Mouse (Mus musculus) forebrain, embryonic 16.5 days (tissue): ENCODE data around the gene Zfhx3. TPM values are rescaled to one million over a fixed set of nuclear protein-coding genes. Genes with fewer than 3 reads are reported as not detected.
A peak's percentile ranks its signal among the peaks of the same experiment; 100 is the strongest.

ENCODE experiments used
- ATAC-seq: fragments of 200-750 bp; cut with Nextera tagmentation; 2 replicates; pipeline ENCODE4 v1.8.0; 2017; ENCODE audit warnings: mild to moderate bottlenecking, moderate library complexity
- H3K27ac ChIP-seq: fragments of 300-500 bp; sonication (generic); 2 replicates; pipeline ENCODE4 v1.5.1; 2014; ENCODE audit warnings: low read length, control low read depth
- H3K27me3 ChIP-seq: fragments of 300-500 bp; sonication (generic); replicated peaks from 2 replicates; pipeline ENCODE4 v1.6.1; 2014; ENCODE audit warnings: low read length; ENCODE audit not compliant: control insufficient read depth, insufficient read depth
- H3K36me3 ChIP-seq: fragments of 300-500 bp; sonication (generic); 2 replicates; pipeline ENCODE4 v1.6.1; 2014; ENCODE audit not compliant: control insufficient read depth, insufficient read depth
- H3K4me1 ChIP-seq: fragments of 300-500 bp; sonication (generic); replicated peaks from 2 replicates; pipeline ENCODE4 v1.6.1; 2014; ENCODE audit warnings: low read length; ENCODE audit not compliant: control insufficient read depth, insufficient read depth
- H3K4me2 ChIP-seq: fragments of 300-500 bp; sonication (generic); 2 replicates; pipeline ENCODE4 v1.6.1; 2014; ENCODE audit warnings: mild to moderate bottlenecking, low read length, control low read depth
- H3K4me3 ChIP-seq: fragments of 300-500 bp; sonication (generic); replicated peaks from 2 replicates; pipeline ENCODE4 v1.5.1; 2014; ENCODE audit warnings: mild to moderate bottlenecking, low read length, control low read depth
- H3K9ac ChIP-seq: fragments of 300-500 bp; sonication (generic); replicated peaks from 2 replicates; pipeline ENCODE4 v1.6.1; 2014; ENCODE audit warnings: low read depth, low read length, control low read depth
- H3K9me3 ChIP-seq: fragments of 300-500 bp; sonication (generic); 2 replicates; pipeline ENCODE4 v1.6.1; 2016; ENCODE audit warnings: low read length; ENCODE audit not compliant: control insufficient read depth
- WGBS: fragments of 180-500 bp; shearing (Covaris S2); extraction: QIAGEN DNeasy Blood & Tissue Kit; methylation state at CpG from one replicate; pipeline ENCODE4 v1.1.7; 2014; 5-methylcytosine and 5-hydroxymethylcytosine counted together
- polyA plus RNA-seq: library from polyadenylated mRNA; unstranded; fragments of >200 nt; fragmentation: Nextera tagmentation; extraction: Ambion mirVana; gene quantifications from 2 replicates; pipeline ENCODE4 v1.2.1, GENCODE M21; 2015

Gene Zfhx3
- polyA plus RNA-seq, 1 experiment from 2014 or later = 14.6 TPM

DNA sequence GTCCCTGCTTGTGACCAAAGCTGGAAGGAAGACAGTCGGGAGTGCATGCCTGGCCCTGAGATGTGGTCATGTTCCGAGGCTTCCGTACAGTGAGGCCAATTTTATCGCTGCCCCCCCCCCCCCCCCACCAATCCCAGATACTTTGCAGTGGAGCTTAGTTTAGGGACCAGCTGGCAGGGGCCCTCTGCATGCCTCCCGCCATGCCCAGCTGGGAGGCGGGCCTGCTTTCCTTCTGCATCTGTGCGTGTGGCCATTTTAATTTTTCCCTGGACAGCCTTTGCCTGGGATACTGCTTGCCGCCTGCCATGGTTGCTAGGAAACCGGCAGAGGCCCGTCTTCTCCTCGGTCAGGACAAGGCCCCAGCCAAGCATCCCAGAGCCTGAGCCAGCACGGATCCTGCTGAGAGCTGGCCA, 886.9 kb downstream of the Zfhx3 start:
- peaks cover 27% of the 10 kb centered on the region for H3K4me1 ChIP-seq
- WGBS = 7% methylated on average over 12 of the region's 12 CpGs
- peak; percentile 85 for ATAC-seq
- no peak overlapping the region for H3K9ac ChIP-seq
- H3K4me2 ChIP-seq = no peak overlapping the region
- H3K4me3 ChIP-seq = no peak overlapping the region
- H3K27ac ChIP-seq = no peak overlapping the region
- no peaks in the 10 kb centered on the region; the same call in 1 of the 2 replicates for H3K27me3 ChIP-seq
- H3K9me3 ChIP-seq = no peaks in the 10 kb centered on the region
- no peaks in the 10 kb centered on the region for H3K36me3 ChIP-seq

DNA sequence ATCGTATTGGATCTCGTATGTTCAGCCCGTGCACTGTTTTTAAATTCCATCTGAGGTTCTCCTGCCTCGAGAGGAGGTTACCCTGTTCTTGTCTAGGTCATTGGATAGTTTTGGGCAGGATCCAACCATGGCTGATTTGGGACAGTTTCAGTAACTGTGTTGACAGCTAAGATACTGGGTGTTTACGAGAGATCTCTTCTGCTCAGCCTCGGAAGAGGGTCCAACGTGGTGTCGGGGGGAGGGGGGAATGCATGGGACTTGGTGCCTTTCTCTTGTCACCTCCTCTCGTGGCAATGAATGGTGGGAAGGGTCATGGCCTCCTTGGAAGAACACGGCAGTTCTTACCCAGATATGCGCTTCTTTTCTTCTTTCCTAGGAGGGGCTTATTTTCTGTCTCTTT, 892.7 kb downstream of the Zfhx3 start:
- no peaks in the 10 kb centered on the region for H3K9me3 ChIP-seq
- H3K9ac ChIP-seq = no peak overlapping the region
- WGBS = 95% methylated on average over 11 of the region's 11 CpGs
- H3K4me3 ChIP-seq = no peak overlapping the region
- H3K27me3 ChIP-seq = peaks cover 4% of the 10 kb centered on the region; the same call in 1 of the 2 replicates
- no peaks in the 10 kb centered on the region for H3K36me3 ChIP-seq
- peaks cover 19% of the 10 kb centered on the region for H3K4me1 ChIP-seq
- ATAC-seq = no peak
- H3K4me2 ChIP-seq = no peak overlapping the region
- H3K27ac ChIP-seq = no peak overlapping the region

DNA sequence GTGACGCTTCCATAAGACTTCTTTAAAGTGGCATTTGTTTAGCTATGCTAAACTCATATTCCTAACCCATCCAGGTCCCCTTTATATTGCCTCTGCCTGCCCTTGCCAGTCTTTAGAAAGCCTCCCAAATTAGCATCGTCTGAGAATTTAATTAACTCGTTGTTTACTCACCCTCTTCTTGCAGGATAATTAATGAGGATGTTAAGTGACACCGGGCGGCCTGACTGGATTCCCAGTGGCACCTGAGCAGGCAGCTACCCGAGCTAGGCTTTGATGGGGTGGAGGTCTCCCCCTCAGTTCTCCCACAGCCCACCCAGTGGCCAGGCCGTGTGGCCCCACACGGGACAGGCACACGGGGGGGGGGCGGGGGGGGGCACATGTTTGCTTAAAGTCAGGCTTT, 895.3 kb downstream of the Zfhx3 start:
- Histone ChIP-seq H3K36me3 (no peaks in the 10 kb centered on the region), H3K27me3 (peaks cover 4% of the 10 kb centered on the region; the same call in 1 of the 2 replicates), H3K4me2 (no peak overlapping the region), H3K4me3 (no peak overlapping the region), H3K9ac (no peak overlapping the region), H3K4me1 (peaks cover 18% of the 10 kb centered on the region), H3K9me3 (no peaks in the 10 kb centered on the region), H3K27ac (no peak overlapping the region)
- no peak for ATAC-seq
- 7% methylated on average over 10 of the region's 10 CpGs for WGBS

DNA sequence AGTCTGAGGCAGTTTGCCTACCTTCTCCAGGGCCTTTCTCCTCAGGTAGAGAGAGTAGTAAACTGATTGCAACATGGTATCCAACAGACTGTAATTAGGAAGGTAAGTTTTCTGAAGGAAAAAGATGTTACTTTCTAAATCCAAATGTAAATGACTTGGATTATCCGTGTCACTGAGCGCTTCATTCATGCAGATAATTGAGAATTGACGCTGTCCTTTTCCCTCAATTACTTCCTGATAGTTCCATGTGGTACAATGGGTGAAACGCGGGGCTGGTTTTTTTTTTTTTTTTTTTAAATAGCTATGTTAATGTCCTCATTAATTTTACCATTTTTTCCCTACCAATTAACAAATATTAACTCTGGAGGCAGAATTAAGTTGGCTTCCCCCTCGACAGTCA, 896.3 kb downstream of the Zfhx3 start:
- Histone ChIP-seq H3K27ac (no peak overlapping the region), H3K36me3 (no peaks in the 10 kb centered on the region), H3K4me1 (peaks cover 18% of the 10 kb centered on the region), H3K4me3 (no peak overlapping the region), H3K4me2 (no peak overlapping the region), H3K27me3 (peaks cover 4% of the 10 kb centered on the region; the same call in 1 of the 2 replicates), H3K9me3 (no peaks in the 10 kb centered on the region), H3K9ac (no peak overlapping the region)
- 18% methylated on average over 6 of the region's 6 CpGs for WGBS
- no peak for ATAC-seq

DNA sequence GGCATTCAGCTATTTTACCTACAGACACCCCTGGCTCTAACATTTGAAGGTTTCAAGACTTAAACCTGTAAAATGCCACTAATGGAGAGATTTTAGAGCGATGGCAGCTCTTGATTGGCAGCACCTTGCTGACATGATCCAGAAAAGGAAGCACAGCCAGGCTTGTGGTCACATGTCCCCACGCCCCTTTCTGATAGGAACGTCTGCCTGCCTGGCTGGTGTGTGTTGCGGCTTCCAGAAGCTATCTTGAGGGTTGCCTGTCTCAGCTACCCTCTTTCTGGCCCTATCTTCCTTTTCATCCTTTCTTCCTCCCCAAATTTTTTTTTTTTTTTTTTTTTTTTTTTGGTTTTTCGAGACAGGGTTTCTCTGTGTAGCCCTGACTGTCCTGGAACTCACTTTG, 899.9 kb downstream of the Zfhx3 start:
- Histone ChIP-seq H3K9ac (no peak overlapping the region), H3K4me2 (no peak overlapping the region), H3K36me3 (no peaks in the 10 kb centered on the region), H3K4me1 (peaks cover 22% of the 10 kb centered on the region), H3K27ac (no peak overlapping the region), H3K4me3 (no peak overlapping the region), H3K27me3 (no peaks in the 10 kb centered on the region), H3K9me3 (no peaks in the 10 kb centered on the region)
- ATAC-seq = no peak
- 91% methylated on average over 4 of the region's 5 CpGs for WGBS

DNA sequence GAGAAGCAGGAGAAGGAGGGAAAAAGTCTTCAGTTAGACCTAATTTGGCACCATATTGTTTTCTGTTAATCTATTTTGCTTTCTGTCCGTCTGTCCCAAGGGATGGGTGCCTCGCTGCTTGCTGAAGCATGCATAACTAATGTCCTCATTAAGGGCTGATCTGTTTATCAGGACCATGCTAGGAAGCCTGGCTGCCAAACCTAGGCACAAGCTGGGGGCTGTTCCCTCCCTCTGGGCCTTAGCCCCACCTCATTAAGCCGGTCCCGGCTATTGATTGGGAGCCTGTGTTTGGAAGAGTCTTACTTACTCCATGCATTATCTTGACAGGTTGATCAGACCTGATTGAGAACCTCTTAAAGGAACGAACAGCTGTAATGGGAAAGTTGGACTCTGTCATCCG, 903.7 kb downstream of the Zfhx3 start:
- H3K4me3 ChIP-seq = no peak overlapping the region
- 23% methylated on average over 6 of the region's 6 CpGs for WGBS
- no peaks in the 10 kb centered on the region for H3K27me3 ChIP-seq
- H3K9ac ChIP-seq = no peak overlapping the region
- H3K9me3 ChIP-seq = no peaks in the 10 kb centered on the region
- no peak for ATAC-seq
- H3K36me3 ChIP-seq = no peaks in the 10 kb centered on the region
- no peak overlapping the region for H3K4me2 ChIP-seq
- no peak overlapping the region for H3K27ac ChIP-seq
- H3K4me1 ChIP-seq = peaks cover 4% of the 10 kb centered on the region; the same call in 1 of the 2 replicates

DNA sequence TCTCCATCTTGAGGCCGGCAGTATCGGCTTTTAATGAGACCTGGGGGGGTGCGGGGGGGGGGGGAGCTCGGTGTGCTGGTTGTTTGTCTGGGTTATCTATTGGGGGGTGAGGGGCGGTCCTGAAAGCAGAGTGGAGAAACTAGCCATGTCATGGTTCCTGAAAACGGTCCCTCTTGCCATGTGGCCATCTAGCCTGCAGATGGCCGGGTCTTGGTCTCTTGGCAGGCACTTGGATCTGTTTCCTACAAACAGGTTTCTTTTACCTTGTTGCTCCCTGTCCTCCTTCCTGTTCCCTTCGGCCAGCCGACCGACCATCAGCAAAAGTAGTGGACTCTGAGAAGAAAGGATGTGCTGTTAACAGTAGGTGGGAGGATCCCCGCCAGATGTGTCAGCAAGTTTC, 904.4 kb downstream of the Zfhx3 start:
- Histone ChIP-seq H3K4me2 (no peak overlapping the region), H3K36me3 (no peaks in the 10 kb centered on the region)
- WGBS = 65% methylated on average over 11 of the region's 11 CpGs

DNA sequence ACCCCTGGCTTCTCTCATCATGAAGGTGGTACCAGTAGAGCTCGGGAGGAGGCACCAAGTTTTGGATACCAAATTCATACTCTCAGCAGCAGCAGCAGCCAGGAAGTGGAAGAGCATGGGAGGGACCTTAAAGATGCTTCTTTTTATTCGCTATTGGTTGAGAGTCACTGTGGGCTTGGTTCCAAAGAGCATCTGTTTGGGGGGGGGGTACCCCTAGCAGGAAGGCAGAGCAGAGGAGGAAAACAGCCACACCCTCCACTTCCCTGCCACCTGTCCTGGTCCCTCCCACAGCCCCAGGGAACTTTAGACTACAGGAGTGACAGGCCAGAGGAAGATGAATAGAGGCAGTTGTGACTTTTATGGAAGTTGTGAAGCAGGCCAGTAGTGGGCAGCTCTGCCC, 904.9 kb downstream of the Zfhx3 start:
- H3K9ac ChIP-seq = no peak overlapping the region
- no peaks in the 10 kb centered on the region for H3K36me3 ChIP-seq
- no peaks in the 10 kb centered on the region for H3K27me3 ChIP-seq
- peaks cover 4% of the 10 kb centered on the region; the same call in 1 of the 2 replicates for H3K4me1 ChIP-seq
- no peaks in the 10 kb centered on the region for H3K9me3 ChIP-seq
- WGBS = 65% methylated on average over 2 of the region's 2 CpGs
- ATAC-seq = no peak
- H3K4me3 ChIP-seq = no peak overlapping the region
- H3K27ac ChIP-seq = no peak overlapping the region
- no peak overlapping the region for H3K4me2 ChIP-seq

More for the DNA sequence above, 904.4 kb downstream of the Zfhx3 start:
- ATAC-seq = no peak
- H3K9ac ChIP-seq = no peak overlapping the region
- peaks cover 4% of the 10 kb centered on the region; the same call in 1 of the 2 replicates for H3K4me1 ChIP-seq
- no peak overlapping the region for H3K4me3 ChIP-seq
- no peaks in the 10 kb centered on the region for H3K27me3 ChIP-seq
- no peak overlapping the region for H3K27ac ChIP-seq
- H3K9me3 ChIP-seq = no peaks in the 10 kb centered on the region

DNA sequence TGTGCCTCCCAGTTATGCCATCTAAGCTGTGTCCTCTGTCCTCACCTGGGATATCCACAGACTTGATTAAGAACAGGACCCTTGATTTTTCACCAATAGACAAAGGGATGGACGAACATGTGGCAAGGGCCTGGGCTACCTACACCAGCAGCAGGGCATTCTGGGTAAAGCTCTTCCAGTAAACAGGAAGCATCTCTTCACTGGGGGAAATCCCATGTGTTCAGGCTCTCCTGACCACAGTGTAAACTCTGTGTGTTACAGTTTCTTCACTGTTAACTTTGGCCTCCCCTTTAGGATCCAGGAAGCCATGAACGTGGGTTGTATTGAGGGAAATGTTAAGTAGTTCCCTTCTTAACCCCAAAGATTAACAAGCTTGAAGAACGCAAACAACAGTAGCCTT, 906.0 kb downstream of the Zfhx3 start:
- H3K4me3 ChIP-seq = no peak overlapping the region
- ATAC-seq = no peak
- no peaks in the 10 kb centered on the region for H3K36me3 ChIP-seq
- H3K9ac ChIP-seq = no peak overlapping the region
- H3K27me3 ChIP-seq = no peaks in the 10 kb centered on the region
- H3K27ac ChIP-seq = no peak overlapping the region
- WGBS = 66% methylated on average over 3 of the region's 3 CpGs
- H3K9me3 ChIP-seq = no peaks in the 10 kb centered on the region
- H3K4me1 ChIP-seq = peaks cover 4% of the 10 kb centered on the region; the same call in 1 of the 2 replicates
- no peak overlapping the region for H3K4me2 ChIP-seq

DNA sequence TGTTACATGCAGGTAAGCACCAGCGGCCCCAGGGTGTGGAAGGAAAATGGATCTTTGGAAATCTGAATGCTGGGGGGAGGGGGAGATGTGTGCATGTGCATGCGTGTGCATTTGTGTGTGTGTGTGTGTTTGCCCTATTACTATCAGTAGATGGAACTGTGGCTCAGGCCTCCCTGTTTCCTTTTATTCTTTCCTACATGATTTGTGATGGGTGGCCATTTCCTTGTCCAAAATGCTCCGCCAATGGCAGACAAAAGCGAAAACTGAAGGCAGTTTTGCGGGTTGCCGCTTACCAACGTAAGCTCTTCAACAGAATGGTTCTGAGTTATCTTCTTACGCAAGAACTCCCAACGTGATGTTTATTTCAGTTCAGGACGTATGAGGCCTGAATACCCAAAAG, 910.6 kb downstream of the Zfhx3 start:
- H3K4me2 ChIP-seq = no peak overlapping the region
- no peaks in the 10 kb centered on the region for H3K9me3 ChIP-seq
- H3K36me3 ChIP-seq = no peaks in the 10 kb centered on the region
- H3K27me3 ChIP-seq = no peaks in the 10 kb centered on the region
- 90% methylated on average over 10 of the region's 10 CpGs for WGBS
- no peaks in the 10 kb centered on the region for H3K4me1 ChIP-seq
- H3K4me3 ChIP-seq = no peak overlapping the region
- ATAC-seq = no peak
- no peak overlapping the region for H3K9ac ChIP-seq
- no peak overlapping the region for H3K27ac ChIP-seq
